Mouse (Mus musculus) gastrocnemius, postnatal 10 days (tissue): ENCODE data around the gene Babam2. TPM values are rescaled to one million over a fixed set of nuclear protein-coding genes. Genes with fewer than 3 reads are reported as not detected.
"Not testable (repeated sequence)": the region's sequence is repeated elsewhere in the genome, so short reads cannot be mapped to it uniquely, and the experiment has no call there.

Experiments used
- DNase-seq: peaks from one replicate; pipeline ENCODE4 v3.0.0; 2021; ENCODE audit warnings: mixed read lengths
- total RNA-seq, 2 experiments: library from RNA; stranded (reverse); gene quantifications; 2 replicates each; pipeline ENCODE4 v1.2.3; 2021

The Babam2 gene
- total RNA-seq, 2 experiments from 2014 or later = 45.3 to 45.8 TPM

DNA sequence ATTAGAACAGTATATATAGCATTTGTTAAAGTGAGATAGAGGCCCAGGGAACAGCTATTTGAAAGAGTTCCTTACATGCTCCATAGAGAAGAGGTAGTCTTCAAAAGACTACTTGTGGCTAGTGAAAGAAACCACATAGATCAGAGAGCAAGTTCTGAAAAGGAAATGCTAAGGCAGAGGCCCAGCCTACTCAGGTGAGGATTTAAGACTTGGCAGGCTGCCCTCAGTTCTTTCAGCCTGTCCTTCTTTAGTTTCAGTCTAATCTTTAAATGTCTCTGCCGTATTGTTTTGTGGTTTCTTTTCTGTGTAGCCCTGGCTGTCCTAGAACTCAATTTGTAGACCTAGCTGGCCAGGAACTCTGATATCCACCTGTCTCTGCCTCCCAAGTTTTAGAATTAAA, 134.1 kb downstream of the Babam2 start:
- no peak for DNase-seq

DNA sequence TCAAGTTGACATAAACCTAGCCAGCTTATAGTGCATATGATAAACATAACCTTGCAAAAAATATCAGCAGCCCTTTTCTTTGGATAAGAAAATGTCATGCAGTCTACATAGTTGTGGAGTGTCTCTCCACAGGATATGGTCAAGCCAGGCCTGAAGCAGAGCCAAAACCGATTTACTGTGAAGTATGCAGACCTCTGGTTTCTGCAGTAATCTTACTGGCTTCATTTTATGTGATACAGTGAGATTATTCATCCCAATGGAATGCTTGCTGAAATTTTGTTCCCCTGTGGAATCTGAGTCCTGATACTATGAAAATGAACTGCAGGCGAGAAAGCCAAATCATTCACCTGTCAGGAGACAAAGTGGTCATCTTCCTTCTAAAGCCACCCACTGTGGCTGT, 138.2 kb downstream of the Babam2 start:
- DNase-seq = no peak

DNA sequence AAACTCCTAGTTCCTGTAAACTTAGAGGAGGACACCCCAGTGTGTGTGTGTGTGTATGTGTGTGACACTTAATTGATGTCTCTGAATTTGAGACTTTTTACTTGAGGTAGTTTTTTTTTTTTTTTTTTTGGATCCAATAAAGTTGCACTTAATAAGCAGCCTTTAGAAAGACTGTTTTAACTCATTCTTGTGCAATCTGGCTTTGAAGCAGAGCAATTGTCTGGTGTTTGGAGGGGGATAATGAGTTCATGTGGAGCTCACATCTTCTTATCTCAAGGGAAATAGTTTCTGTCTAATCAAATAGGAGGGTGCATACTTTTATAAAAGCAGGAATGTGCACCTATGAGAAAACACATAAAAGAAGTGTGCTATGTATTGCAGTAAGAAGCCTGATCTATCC, 142.5 kb downstream of the Babam2 start:
- no peak for DNase-seq

DNA sequence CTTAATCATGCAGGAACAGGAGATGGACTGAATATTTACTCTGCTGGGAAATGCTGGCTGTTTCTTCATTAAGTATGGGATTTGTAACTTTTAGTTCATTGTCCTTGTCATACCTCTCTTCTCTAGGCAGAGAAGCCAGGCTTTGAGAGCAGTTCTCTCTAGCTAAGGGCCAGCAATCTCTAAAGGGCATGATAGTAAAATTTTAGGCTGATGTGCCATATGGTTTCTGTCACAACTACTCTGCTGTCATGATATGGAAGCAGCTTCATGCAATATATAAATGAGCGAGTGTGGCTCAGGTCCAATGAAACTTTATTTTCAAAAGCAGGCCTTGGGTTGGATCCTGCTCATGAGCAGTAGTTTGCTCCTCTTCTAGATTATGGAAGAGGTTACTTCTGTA, 142.9 kb downstream of the Babam2 start:
- no peak for DNase-seq

DNA sequence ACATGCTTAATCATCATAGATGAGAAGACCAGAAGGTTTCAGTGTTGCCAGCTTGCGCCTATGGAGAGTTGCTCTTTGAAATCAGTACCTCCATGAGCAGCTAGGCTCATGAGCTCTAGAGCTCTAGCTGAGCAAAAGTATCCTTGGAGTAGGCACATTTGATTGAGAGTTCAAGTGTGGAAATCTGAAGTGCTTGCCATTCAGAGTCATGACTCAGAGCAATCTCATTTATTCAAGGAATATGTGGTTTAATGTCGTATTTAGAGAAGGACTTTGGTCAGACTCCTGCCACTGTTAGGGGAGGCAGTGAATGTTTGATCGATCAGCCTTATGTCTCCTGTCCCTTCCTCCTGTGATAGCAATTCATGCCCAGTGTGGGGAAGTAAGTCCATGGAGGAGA, 147.4 kb downstream of the Babam2 start:
- no peak for DNase-seq

DNA sequence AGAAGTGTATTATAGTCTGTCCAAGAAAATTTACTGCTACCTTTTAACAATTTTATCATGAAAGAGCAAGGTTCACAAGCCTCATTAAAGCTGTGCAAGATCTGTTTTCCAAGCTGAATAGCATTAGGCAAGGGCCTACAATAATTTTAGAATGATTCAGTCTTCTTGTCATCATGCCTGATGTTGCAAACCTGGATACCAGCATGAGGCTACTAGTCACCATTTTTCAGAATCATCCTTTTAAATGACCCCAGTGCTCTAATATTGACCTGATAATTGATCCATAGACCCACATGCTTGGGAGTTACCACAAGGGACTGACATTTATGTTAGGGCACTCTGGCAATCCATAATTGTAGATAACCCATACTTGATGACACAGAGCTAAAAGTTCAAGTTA, 149.5 kb downstream of the Babam2 start:
- no peak for DNase-seq

DNA sequence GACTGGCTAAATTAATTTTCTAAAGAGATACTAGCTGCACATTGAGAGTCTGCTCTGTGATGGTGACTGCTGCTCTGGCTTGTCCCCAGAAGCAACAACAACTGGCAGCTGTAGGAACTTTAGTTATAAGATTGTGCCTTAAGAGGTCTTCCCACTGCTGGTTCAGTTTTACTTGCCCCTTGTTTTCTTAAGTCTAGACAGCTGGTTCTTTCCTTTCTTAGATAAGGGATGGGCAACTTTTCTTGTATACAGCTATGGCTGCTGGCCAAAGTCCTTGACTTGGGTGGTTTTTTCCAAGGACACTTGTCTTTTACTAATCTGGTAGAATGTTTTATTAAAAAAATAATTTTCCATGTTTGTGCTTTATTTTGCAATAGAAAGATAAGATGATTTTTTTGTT, 151.5 kb downstream of the Babam2 start:
- DNase-seq = no peak

DNA sequence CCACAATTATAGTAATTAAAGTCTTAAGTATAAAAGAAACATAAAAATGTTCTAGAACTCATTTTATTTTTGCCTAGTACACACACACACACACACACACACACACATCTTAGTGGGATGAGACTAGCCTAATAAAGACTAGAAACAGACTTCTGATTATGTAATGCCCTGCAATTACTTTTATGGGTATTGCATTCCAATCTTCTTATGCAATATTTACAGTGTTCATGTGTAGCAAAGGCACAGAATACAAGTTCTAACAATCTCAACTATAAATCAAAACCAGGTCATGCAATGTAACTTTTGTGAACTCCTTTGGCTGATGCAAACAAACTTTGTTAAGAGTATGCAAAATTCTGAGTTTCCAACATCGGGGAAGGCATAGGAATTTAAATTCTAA, 155.3 kb downstream of the Babam2 start:
- no peak for DNase-seq

DNA sequence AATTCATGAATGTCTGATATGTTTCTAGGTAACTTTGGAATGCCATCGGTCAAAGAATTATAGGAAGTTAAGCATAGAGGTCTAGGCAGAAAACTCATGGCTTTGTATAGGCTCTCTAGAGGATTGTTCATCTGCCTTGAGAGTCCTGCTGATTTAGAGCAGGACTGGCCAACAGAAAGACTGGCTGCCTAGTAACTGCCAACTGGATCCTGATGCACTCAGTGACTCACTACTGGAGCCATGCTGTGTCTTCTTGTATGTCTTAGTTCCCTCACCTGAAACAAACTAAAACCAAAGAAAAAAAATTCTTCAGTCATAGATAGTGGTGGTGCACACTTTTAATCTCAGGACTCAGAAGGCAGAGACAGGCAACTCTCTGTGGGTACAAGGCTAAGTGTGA, 156.3 kb downstream of the Babam2 start:
- DNase-seq = no peak

DNA sequence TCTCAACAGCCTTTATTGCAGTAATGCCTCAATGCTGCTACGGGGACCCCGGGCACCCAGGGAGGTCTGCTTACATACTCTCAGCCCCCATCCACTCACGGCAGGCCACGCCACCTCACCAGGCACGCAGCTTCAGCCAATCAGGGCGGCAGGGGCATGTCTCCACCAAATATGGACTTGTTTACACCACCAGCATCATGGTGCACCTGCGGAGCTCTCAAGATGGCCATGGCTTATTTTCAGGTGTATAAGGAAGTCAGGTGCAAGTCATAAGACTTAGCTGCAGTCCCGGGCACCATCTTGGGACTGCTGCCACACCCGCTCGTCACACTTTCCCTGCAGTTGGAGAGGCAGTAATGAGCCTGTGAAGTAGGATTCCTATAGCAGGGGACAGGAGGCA, 161.4 kb downstream of the Babam2 start:
- DNase-seq = not testable (repeated sequence)

DNA sequence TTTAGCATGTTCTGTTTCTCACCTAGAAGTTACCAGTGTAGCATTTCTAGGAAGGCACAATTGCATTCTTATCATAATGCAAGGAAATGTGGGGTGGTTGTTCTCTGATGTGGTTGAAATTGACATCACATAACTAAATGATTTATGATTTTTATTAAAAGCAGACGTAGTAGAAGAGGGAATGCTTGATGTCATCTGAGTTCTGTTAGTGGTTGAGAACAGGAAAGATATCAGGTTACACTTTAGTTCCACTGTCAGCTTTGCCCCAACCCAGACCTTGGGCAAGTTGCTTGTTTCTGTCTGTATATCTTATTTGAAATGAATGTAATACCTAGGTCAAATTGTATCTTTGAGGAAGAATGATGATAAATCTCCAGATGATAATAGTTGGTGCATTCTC, 162.9 kb downstream of the Babam2 start:
- no peak for DNase-seq

DNA sequence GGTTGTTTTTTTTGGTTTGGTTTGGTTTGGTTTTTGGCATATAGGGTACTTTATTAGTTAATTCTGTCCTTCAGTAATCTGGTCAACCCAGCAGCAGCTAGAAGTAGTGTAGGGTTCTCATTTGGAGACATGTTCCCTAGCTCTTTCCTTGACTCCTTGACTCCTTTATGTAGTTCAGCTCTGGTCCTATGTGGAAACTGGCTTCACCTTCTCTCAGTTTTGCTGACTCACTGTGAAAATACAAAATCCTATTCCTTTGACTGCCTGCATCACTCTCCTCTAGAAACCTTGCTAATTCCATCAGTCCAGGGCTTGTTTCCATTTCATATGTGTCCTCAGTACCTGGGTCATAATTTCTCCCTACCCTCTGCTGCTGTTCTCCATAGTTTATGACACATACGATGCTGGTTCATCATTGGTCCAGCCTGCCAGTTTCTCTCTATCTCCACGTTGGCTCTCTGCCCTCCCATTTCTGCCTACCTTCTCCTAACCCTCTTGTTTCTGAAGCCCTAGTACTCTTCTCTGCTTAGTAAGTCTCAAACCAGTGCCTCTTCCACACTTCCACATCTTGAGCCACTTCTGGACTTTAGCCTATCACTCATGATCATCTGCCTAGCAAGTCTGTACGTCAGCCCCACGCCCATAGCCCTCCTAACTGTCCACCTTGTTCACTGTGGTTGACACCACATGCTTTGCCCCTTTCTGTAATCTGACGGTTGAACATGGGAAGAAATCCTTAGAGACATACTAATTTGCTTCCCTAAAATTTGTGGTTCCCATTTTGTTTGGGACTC, 163.5 kb downstream of the Babam2 start:
- DNase-seq = no peak

DNA sequence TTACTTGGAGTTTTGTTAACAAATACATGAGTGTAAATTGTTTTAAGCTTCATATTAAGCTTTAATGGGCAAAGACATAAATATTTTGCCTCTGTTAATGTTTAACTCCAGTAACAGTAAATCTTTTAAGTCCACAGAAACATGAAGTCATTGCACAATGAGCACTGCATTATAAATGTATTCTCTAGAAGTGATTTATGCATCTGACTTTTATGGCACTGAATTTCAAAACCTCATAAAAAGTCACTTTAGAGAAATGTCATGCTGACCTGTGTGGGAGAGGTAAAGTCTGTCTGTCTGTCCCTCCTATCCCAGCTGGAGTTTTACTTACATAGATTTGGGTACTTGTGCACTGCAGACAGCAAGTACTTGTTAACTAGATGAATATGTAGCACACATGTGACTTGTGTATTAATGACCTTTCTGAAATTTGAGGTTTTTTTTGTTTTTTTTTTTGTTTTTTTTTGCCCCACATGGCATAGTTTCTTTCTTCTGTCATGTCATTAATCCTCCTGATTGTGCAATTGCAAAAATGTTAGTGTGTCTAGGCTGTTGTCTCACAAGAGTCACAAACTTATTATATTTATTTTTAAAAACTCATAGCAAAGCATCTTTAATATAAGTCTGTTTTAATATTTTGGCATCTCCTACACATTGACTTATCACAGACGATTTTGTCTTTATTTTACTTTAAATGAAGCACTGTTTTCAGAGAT, 165.4 kb downstream of the Babam2 start:
- DNase-seq = no peak

DNA sequence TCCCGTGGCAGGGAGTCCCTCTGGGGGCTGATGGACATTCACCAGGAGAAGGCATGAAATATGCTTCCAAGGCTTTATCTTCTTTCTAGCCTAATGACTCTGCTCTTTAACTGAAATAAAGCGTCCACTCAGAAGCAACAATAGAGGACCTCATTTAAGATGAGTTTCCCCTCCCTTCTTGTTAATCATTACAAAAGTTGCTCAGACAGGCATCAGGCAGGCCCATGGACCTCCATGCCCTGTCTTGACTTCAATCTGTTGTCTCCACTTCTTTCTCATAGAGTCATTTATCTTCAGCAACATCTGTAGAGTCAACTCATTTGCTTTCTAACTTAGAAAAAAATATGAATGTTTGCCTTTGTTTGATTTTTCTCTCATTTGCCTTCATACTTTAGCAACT, 166.6 kb downstream of the Babam2 start:
- no peak for DNase-seq

DNA sequence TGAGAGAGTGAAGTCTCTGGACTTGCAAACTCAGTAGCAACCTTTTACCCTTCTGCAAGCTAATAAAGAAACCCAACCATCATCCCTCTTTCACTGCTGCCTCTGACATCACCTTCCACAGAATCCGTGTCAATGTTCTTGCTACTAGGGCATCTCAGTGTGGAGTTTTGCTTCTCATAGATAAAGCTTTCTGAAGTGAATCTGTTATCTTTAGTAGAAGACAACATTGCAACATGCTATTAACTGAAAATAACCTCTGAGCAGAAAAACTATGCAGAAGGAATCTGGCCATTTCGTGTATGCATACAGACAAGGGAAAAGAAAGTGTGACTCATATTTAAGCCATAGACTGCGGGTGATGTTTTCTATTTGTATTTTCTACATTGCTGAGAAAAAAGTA, 168.6 kb downstream of the Babam2 start:
- no peak for DNase-seq

DNA sequence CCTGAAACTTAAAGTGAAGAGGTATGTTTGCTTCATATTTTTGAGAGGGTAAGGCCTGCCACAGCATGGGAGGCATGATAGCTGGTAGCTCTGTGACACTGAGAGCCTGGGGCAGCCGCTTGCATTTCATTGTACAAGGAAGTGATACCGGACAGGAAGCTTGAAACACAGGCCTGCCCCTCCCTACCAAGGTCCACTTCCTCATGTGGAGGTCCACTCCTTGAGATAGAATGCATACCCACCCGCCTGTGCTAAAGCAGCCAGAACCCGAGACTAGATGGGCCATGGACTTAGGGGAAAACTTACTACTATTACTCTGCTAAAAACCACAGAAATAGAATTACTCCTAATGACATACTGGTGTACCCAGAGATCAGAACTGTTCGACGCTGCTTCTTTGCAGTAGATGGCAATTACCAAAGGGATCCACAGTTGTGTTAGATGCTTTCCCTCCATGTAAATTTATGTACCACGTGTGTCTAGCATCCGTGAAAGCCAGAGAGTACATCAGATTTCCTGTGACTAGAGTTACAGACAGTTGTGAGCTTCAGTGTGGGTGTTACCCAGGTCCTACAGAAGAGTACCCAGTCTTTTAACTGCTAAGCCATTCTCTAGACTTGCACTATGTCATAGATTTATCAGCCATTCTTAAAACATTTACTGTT, 173.5 kb downstream of the Babam2 start:
- no peak for DNase-seq

DNA sequence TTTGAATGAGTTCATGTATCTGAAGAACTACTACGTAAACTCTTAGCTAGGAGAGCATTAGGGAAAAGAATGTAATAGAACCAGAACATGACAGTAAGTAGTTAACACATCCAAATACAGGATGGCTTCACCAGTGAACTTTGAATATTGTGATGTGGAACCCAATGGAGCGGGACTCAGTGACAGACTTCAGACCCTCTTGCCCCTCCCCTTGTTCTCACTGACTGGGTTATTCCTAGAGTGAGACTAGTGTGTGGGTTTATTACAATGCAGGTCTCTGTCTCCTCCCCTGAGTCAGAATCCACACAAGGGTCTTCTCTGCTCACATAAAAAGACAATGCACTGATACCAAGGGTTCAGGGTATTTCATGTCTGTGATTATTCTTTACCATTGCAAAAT, 175.8 kb downstream of the Babam2 start:
- no peak for DNase-seq

DNA sequence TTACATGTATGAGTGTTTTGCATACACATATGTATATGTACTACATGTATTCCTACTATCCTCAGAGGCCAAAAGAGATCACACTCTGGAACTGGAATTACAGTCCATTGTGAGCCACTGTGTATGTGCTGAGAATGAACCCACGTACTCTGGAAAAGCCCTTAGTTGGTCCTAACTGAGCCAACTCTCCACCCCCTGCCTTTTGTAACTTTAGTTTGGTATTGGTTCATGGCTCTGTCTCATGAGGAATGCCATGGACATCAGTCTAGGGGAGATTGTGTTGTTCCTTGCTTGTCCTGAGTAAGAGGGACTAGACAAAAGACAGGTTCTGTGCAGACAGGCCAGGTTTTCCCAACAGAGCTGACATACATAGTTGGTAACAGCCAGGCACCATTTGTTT, 177.1 kb downstream of the Babam2 start:
- no peak for DNase-seq

DNA sequence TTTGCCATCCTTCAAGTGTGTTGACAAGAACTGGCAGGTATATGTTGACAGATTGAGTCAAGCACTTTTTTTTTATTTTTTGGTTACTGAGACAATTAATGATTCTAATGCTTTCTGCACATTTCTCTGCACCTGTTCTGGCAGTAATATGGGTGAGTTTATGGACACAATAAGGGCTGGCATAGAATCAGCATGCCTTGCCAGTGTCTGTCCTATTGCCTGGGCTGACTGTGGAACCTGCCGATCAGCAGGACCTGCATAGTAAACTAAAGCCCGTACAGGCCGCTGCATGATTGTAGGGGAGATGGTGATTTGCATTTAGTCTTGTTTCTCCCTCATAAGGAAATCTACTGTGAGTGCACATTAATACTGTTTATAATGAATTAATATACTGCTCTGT, 178.0 kb downstream of the Babam2 start:
- DNase-seq = no peak

DNA sequence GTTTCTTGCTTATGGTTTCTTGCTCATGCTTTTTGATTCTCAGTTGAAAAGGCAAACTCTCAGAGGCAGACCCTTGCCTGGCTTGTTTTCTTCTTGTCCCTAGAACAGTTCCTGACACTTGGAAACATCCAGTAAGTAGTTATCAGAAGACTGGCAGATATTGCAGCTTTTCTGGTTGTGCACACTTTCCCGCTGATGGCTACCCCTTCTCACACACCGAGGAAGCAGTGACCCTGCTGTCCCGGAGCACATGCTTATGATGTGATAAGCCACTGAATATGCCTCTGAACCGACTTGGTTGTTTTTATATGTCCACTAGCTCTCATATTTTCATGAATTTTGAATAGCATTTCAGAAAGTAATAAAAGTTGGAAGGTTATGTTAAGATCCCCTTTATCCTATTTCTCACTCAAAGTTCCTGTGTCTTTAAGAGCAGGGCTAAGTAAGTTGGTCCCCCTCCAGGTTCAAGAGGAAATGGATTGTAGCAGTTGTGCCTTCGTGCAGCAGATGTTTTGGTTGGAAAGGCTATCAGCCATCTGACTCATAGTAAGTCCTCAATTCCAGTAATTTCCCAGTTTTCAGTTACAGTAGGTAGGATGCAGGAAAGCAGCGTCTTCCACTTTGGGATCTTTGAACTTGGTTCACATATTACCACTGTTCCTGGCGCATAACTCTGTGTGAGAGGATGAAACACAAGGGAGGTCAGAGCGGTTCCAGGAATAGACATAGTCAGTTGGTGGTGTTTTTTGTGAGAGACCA, 178.9 kb downstream of the Babam2 start:
- DNase-seq = no peak

DNA sequence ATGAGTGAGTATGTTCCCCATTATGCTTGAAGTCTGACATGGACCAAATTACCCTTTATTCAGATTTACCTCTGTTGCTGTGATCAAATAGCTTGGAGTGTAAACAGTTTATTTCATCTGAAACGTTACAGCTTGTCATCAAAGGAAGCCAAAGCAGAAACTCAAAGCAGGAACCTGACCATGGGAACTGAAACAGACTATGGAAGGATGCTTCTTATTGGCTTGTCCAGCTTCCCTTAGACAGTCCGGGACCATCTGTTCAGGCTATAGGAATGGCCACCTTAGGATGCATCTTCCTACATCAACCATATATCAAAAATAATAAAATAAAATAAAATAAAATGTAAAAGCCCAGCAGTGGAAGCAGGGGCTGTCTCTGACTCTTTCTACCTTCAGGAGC, 183.0 kb downstream of the Babam2 start:
- DNase-seq = no peak

DNA sequence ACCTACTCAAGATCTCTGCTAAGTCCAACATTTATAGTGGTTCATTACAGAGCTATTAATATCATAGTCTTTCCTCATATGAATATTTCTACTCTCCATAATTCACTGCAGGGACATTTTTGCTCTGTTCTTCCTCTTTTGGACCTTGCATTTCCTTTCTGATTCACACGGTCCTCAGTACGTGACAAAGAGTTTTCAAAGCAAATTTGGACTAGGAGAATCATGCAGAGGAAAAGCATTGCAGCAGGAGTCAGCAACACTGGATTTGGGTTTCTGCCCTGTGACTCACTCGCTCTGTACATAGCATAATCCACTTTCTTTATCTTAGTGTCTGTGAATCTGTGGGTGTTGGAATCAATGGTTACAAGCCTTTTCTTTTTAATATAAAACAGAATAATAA, 184.8 kb downstream of the Babam2 start:
- DNase-seq = no peak

DNA sequence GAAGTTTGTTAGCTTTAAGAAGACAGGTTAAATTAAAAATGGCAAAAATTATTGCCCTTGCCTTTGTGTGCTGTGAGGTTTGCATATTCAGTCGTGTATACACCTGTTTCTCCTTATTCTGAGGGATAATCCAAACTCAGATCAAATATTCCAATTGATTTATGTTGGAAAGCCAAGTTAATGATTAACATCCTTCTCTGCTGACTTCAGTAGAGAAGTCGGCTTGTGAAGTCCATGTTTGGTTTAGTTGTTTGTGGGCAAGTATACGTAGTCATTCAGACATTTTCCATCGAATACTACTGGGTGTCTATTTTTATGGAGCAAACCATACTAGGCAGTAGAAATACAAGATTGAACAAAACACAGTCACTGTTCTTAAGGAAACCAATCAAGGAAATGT, 187.5 kb downstream of the Babam2 start:
- no peak for DNase-seq
